ENCODE assay signal across 25 mouse cellular contexts in genomic region chr11:85253006-85253405, GRCm38 (mm10). TPM values are rescaled to one million over a fixed set of nuclear protein-coding genes. Genes with fewer than 3 reads are reported as not detected.
DNase-seq lines count a peak whose midpoint lies in the region; TF ChIP-seq lines count a peak whose summit lies in the region.
"Had no signal": no experiment of that assay in that cellular context is flagged by ENCODE, and none has a peak within 500 bp of the region (broad histone marks: within the 10 kb centered on the region; RNA-seq: fewer than 3 reads in every experiment).

No protein-coding gene starts in this region.

- H3K36me3 ChIP-seq in midbrain, embryonic 10.5 days: no peaks in the 10 kb centered on the region
- H3K36me3 ChIP-seq: embryonic facial prominence, embryonic 12.5 days; embryonic facial prominence, embryonic 15.5 days; forebrain, embryonic 12.5 days; forebrain, embryonic 15.5 days; G1E; heart, embryonic 12.5 days; heart, embryonic 15.5 days; hindbrain, embryonic 10.5 days; hindbrain, embryonic 13.5 days had no signal

- DNase-seq in left cerebral cortex, adult 2 months (ENCODE audit: extremely low spot score in 1 of 2, low spot score in 2 of 2): no peak
- DNase-seq in left cerebral cortex, postnatal 4 days: no peak
- DNase-seq in ovary, postnatal 36 days (ENCODE audit: low spot score): peak; percentile 52
- DNase-seq in ovary, postnatal 10 days (ENCODE audit: low spot score): no peak
- peak; percentile 88 for DNase-seq in testis, postnatal 14 days (ENCODE audit: low spot score)
- DNase-seq in midbrain, embryonic 10.5 days (ENCODE audit: low spot score): no peak
- DNase-seq: adrenal gland, postnatal 10 days; B cell, adult 2 months; cerebellum, adult 11 months; cerebellum, adult 2 months; cerebellum, adult 9-11 months; gastrocnemius, postnatal 25 days; heart, postnatal 10 days; heart, postnatal 36 days had no signal

- no peaks in the 10 kb centered on the region for H3K4me1 ChIP-seq in midbrain, embryonic 10.5 days
- H3K4me1 ChIP-seq: embryonic facial prominence, embryonic 12.5 days; embryonic facial prominence, embryonic 15.5 days; forebrain, embryonic 12.5 days; forebrain, embryonic 15.5 days; hindbrain, embryonic 10.5 days; hindbrain, embryonic 13.5 days had no signal

- intact Hi-C loops in left cerebral cortex, adult 2 months (cut with DNase I): no loop called here
- intact Hi-C loops in left cerebral cortex, postnatal 4 days (cut with DNase I): no loop called here

- peak overlapping the region; percentile 53 for H3K27ac ChIP-seq in left cerebral cortex, adult 2 months
- no peak overlapping the region for H3K27ac ChIP-seq in midbrain, embryonic 10.5 days (replicated peaks)
- H3K27ac ChIP-seq: embryonic facial prominence, embryonic 12.5 days; embryonic facial prominence, embryonic 15.5 days; forebrain, embryonic 12.5 days; forebrain, embryonic 15.5 days; heart, embryonic 15.5 days; hindbrain, embryonic 10.5 days; hindbrain, embryonic 13.5 days had no signal

- no peaks in the 10 kb centered on the region for H3K27me3 ChIP-seq in midbrain, embryonic 10.5 days (ENCODE audit: low read depth, poor library complexity, severe bottlenecking)
- H3K27me3 ChIP-seq: CH12.LX; embryonic facial prominence, embryonic 12.5 days; embryonic facial prominence, embryonic 15.5 days; forebrain, embryonic 12.5 days; forebrain, embryonic 15.5 days; heart, embryonic 12.5 days; heart, embryonic 15.5 days; hindbrain, embryonic 13.5 days; Patski had no signal

- whole genome bisulfite sequencing in midbrain, embryonic 10.5 days: 83% methylated on average over 5 of the region's 5 CpGs

- no peaks in the 10 kb centered on the region for H3K9me3 ChIP-seq in midbrain, embryonic 10.5 days (replicated peaks)
- H3K9me3 ChIP-seq: embryonic facial prominence, embryonic 12.5 days; embryonic facial prominence, embryonic 15.5 days; forebrain, embryonic 12.5 days; forebrain, embryonic 15.5 days; heart, embryonic 12.5 days; heart, embryonic 15.5 days; hindbrain, embryonic 10.5 days; hindbrain, embryonic 13.5 days had no signal

- no peak for TF ChIP-seq CTCF in left cerebral cortex, adult 2 months (IDR thresholded peaks at IDR 0.05)

- no peak overlapping the region for H3K4me3 ChIP-seq in left cerebral cortex, adult 2 months
- no peak overlapping the region for H3K4me3 ChIP-seq in midbrain, embryonic 10.5 days
- H3K4me3 ChIP-seq: embryonic facial prominence, embryonic 12.5 days; embryonic facial prominence, embryonic 15.5 days; forebrain, embryonic 12.5 days; forebrain, embryonic 15.5 days; heart, embryonic 12.5 days; heart, embryonic 15.5 days; hindbrain, embryonic 10.5 days; hindbrain, embryonic 13.5 days had no signal

RNA-seq across cellular contexts. Expression of gene Appbp2, which starts 18.1 kb away (rescaled TPM):
- total RNA-seq in left cerebral cortex, adult 2 months (2021): 10 to 100 TPM; 54.4 to 58.1 TPM
- 10 to 100 TPM; 63.7 to 66.3 TPM for total RNA-seq in left cerebral cortex, postnatal 4 days (2021)
- 46.0 and 47.8 TPM in 2 replicates for polyA plus RNA-seq in midbrain, embryonic 10.5 days (2016; fragmentation: Nextera tagmentation; extraction: Ambion mirVana)

RNA-seq across cellular contexts. Expression of gene Ppm1d, which starts 58.0 kb away (rescaled TPM):
- 10 to 100 TPM; 17.7 to 18.0 TPM for total RNA-seq in left cerebral cortex, adult 2 months (2021)
- 10 to 100 TPM; 20.2 to 21.3 TPM for total RNA-seq in left cerebral cortex, postnatal 4 days (2021)
- 22.7 and 24.5 TPM in 2 replicates for polyA plus RNA-seq in midbrain, embryonic 10.5 days (2016; fragmentation: Nextera tagmentation; extraction: Ambion mirVana)

Comparison
In these comparisons a context has a peak if more than half of its experiments do, and no peak if none do; other contexts are left out.
1. DNase-seq: peak in ovary, postnatal 36 days (single experiment) and testis, postnatal 14 days (single experiment); none in left cerebral cortex, adult 2 months (0 of 2), left cerebral cortex, postnatal 4 days (single experiment), ovary, postnatal 10 days (single experiment) and midbrain, embryonic 10.5 days (single experiment).